Mouse (Mus musculus) neutrophil, adult 5-6 weeks (primary cell): ENCODE results near the gene Wnk2. TPM values are rescaled to one million over a fixed set of nuclear protein-coding genes. Genes with fewer than 3 reads are reported as not detected.

Experiments
- ATAC-seq: fragments of 151-379, 151-347 bp; 2 replicates; pipeline ENCODE4 v1.8.0; 2017; ENCODE audit warnings: mild to moderate bottlenecking, moderate TSS enrichment; ENCODE audit not compliant: insufficient number of reproducible peaks, poor library complexity, low FRiP score, severe bottlenecking; ENCODE audit errors: extremely low read depth
- total RNA-seq: library from RNA; stranded (forward); fragments of 200-1000 nt; gene quantifications from 2 replicates; pipeline ENCODE4 v1.2.3, GENCODE M21; 2017

The Wnk2 gene
- total RNA-seq, 1 experiment from 2014 or later = 0.12 TPM

DNA sequence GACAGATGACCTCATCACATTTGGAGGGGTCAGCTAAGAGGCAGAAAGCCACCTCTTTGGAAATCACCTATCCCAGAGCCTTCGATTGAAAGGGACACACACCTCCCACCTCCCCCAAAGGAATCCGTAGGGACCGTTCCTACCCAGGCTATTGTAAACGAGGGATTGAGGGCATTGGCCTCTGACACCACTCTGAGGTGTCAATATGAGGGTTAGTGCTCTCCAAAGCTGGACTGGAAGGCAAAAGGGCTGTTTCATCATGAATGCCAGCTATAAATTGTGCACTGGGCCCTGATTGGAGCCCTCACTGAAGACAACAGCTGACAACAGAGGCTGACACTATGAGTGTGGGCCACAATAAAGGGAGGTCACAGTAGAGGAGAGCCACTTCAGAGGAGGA lies 34.5 kb downstream of the Wnk2 start:
- no peak for ATAC-seq

DNA sequence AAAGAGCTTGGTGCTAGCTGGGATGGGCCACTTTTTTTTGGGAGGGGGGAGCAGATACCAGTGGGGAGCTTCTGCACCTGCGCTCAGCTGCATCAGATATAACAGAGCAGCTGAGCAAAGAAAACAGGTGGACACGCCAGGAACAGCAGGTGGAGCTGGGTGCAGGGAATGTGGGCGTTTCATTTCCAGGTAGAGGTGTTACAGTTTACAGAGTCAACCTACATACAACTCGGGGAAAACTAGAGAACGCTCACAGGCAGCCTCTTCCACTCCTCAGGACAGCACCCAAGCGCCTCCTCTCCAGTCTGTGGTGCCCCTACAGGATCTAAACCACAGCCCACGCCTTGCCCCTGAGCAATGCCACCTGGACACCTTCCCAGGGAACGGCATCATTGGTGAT lies 35.2 kb downstream of the Wnk2 start:
- no peak for ATAC-seq

DNA sequence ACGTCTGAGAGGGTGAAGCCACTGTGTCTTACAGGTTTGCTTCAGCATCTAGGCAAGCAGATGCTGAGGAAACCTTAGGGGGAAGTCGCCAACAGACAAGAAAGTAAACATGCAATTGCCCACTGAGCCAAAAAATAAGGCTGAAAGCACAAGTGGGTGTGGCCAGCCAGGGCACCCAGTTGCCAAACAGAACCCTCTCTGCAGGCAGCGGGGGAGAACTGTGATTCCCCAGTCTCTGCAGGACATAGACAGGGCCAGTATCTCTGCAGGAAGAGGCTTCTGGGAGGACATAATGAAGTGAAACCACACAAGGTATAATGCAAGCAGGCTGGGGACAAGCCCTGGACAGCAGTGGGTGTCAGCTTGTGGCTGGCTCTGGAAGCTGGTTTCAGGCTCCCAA lies 38.1 kb downstream of the Wnk2 start:
- no peak for ATAC-seq

DNA sequence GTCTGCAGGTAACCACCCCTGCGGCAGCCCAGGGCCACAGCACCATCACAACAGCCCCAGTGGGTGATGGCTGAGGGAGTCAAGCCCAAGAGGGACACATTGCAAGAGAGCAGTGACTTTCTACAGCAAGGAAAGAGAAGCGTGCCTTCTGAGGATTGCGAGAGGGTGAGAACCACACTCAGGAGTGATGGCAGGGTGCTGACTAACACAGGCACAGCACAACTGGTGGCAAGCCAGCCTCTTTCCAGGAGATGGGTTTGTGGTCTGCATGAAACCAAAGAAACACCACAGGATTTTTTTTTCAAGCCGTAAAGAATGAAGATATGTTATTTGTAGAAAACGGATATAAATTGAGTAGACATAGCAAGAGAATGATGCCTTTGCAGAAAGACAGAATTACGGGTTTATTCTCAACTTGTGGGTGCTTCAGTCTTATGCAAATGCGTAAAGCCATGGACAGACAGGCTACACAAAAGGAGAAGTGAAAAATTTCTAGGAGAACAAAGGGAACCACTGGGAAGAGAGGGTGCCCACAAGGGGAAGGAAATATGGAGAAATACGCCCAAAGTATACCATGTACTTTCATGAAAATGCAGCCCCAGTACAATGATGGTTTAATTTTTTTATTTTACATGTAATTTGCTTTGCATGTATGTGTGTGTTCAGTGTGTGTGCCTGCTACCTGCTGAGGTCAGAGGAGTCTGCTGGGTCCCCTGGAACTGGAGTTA lies 39.5 kb downstream of the Wnk2 start:
- ATAC-seq = no peak

DNA sequence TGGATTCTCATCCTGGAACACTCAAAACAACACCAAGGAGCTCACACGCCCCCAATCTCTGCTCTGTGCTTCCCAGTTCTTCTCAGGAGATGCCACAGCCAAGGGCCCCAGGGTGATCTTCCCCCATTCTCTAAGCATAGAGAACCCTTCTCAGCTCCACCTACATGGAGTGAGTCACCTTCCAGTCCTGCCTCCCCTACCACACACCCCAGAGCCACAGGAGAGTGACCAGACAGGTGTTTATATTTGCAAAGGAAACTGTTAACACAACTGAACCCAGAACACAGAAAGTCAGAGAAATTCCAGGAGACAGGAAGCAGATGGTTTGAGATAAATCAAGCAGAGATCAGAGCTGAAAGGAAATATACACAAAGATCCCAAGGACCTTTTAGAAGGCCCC lies 43.9 kb downstream of the Wnk2 start:
- ATAC-seq = no peak

DNA sequence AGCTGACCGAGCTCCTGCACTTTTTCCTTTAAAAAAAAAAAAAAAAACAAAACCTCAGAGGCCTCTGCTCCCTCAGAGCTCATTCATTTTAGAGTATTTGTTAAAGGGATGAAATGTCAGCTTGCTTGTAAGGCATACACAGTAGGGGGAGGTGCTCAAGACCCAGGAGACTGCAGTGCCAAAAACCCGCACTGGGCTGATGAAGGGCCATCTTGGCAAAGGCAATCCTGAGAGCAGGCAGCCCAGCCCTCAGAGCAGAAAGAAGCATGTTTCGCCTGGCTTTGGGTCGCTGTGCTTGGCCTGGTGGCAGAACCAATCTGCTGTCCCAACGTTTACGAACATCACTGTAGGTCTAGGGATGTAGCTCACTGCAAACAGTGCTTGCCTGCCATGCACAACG lies 44.6 kb downstream of the Wnk2 start:
- no peak for ATAC-seq

DNA sequence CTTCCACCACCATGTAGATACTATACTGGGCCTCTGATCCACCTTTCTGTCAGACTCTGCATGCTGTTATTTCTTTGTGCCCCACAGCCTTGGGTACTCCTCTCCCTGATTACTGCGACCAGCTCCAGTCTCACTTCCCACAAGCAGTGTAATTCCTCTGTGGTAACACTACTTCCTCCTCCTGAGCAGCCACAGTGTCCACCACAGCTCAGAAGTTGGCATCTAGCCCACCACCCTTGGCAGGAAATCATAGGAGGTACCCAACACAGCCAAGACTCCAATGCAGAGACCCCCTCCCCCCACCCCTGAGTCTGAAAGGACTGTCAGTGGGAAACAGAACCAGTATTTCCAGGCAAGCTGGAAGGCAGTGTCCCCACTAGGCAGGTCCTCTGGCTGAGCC lies 47.4 kb downstream of the Wnk2 start:
- no peak for ATAC-seq

DNA sequence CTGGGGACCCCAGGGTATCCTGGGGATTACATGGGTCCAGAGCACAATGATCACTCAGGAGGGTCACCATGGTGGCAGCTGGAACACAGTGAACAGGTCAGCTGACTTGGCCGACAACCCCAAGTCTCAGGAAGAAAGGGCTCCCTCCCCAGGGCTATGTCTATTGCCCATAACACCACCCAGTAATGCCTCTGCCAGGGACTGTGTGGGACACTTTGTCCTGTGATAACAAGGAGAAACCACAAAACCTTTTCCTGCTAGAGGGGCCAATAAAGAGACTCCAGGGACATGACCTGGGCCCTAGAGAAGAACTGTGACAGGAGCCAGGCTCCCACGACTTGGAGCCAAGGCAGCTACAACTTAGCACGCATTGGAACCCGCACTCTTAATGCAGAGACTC lies 51.0 kb downstream of the Wnk2 start:
- no peak for ATAC-seq

DNA sequence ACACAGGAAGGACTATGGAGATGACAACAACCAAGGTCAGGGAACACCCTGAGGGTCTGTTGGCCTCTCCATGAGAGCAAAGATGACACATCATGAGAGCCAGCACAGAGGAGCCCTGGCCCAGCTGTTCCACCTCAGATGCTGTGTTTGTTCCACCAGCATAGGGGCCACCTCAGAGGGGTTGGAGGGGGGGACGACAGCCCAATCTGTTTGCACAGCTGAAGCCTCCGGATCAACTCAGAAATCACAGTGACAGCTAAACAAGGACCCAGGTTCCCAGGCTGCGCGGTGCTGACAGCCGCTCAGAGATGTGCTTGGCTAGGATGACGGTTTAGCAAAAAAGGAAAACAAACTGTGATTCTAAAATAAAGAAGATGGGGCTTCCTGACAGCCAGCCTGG lies 53.1 kb downstream of the Wnk2 start:
- no peak for ATAC-seq

DNA sequence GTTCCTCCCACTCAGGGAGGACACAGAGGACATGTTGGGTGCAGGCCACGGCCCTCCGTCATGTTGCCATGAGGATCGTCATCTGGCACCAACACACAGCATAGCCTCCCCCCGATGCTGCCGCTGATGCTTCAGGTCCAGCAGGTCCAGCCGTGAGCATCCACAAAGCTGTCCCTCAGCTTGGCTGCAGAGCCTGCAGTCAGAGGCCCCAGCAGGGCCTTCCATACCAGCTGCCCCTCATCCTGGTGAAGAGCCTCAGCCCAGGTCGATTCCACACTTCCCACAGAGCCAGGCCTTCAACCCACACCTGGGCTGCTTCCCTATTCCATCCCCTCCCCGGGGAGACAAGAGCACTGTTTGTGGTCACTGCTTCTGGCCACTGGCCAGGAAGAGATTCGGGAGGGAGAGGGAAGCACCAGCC lies 54.3 kb downstream of the Wnk2 start:
- no peak for ATAC-seq

DNA sequence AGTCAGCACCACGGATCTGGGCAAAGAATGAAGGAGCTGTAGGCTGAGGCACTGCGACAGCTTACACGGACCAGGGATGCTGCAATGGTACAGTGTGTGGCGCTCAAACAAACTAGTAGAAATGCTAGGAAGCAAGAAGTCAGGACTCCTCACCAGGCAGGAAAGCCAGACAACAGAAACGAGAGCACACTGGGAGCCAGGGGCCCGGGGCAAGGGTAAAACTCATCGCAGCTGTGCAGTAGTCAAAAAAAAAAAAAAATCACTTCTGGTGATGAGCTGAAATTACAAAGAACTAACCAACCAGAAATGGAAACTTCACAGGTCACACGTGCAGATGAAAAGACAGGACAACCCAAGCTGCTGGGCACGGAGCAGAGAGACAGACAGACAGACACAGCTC lies 55.2 kb downstream of the Wnk2 start:
- no peak for ATAC-seq

DNA sequence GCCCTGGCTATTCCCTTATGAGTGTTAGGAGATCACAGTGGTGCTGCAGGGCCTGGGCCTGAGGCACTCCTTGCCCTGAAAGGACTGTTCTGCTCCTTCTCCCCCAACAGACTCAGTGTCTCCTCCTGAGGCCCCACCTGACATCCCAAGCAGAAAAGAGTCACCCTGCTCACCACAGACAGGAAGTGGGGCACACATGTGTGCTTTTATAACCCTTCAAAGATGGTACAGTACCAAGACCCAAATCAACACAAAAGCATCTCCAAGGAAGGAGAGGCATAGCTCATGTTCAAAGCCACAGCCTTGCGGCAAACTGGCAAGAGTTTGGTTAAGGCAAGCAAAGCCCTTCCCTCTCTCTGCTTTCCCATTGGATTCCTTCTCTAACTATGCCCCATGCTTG lies 57.6 kb downstream of the Wnk2 start:
- no peak for ATAC-seq

DNA sequence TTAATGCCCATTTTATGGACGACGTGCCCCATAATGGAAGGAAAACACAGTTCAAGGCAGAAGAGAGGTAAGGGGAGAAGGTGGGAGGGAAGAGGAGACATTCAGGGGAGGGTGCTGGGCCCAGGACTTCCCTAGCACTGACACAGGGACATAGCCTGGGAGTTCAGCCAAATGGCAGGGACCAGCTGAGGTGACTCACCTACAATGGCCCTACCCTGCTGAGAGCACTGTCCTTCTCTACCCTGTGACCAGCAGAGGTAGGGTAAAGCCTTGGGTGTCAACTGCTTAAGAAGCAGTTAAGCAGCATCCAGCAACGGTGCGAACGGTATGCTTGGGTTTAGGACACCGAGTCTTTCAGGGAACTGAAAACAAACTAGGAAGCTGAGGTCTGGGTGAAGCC lies 58.9 kb downstream of the Wnk2 start:
- ATAC-seq = no peak

DNA sequence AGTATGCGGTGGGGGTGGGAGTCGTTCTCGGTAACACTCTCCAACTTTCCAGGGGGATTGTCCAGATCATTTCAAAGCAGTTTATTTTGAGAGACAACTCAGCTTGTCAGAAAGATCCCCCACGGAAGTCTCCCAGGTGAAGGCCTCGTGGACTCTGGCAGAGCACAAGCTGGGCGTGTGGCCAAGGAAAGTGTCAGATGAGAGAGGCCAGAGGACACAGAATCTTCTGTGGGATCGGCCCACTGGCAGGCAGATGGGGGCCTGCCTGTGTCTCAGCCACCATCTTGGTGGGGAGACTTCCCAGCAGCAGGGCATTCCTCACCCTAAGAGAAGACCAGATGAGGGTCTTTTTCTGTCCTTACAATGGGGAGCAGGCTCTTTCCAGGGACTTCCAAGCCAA lies 60.4 kb downstream of the Wnk2 start:
- no peak for ATAC-seq

DNA sequence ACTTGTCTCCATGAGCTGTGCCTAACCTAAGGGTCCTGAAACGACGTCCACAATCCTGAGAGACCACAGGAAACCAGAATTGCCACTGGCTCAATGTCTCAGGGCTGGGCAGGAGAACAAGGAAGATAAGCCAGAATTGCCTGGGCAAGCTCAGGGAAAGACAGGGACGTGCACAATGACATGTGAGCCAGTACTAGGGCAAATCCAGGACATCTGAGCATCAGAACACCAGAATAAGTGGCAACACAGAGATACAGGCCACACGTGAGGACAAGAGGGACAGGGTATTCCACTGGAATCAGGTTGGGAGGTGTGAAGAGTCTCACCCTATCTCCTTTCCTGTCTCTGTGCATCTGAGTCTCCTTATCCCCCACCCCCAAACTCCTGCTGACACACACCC lies 61.4 kb downstream of the Wnk2 start:
- no peak for ATAC-seq

DNA sequence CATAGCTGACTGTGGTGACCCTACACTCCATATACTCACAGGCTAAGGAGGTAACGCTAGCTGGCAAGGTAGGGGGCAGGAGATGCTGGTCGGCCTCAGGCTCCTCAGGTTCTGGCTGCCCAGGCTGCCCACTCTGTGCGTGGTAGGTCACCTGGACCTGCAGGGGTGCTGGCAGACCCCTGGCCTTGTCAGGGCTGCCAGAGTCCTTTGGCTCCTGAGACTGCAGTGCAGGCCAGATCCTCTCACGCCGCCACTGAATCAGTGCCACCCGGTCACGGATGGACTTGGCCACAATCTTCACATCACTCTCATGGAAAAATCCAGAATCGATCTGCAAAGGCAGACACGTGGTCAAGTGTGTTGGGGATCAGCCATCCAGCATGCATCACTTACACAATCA lies 62.6 kb downstream of the Wnk2 start:
- no peak for ATAC-seq

DNA sequence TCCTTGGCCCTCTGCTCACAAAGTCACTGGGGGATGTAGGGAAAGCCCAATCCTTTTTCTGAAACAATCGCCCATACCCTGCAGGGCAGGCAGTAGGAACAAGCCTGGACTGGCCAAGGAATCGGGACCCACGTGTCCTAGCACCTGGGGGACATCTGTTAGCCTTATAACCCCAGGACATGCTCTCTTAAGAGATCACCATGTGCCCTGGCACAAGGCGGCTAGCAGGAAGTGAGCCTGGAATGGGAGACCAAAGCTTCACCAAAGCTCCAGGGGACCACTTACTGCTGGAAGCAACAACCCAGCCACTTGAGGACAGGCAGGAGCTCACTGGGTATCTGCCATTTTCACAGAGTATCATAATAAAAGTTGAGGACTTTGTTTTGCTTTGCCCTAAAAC lies 63.0 kb downstream of the Wnk2 start:
- ATAC-seq = no peak

DNA sequence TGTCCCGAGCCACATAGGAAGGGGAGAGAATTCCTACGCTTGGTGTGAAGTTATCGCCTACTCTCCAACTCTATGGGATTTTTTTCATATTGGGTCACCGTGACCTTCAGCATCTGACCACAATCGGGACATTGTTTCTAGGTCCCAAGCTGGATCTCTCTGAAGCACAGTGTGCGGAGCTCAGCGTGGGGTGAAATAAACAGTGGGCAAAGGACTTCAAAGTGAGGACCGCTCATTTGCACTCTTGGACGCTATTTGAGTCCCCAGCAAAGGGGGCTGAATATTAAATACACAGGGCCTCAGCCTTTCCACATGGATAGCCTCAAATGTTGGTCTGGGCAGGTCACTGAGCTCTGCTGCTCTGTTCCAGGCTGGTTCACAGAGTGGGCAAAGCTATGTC lies 63.9 kb downstream of the Wnk2 start:
- ATAC-seq = no peak

DNA sequence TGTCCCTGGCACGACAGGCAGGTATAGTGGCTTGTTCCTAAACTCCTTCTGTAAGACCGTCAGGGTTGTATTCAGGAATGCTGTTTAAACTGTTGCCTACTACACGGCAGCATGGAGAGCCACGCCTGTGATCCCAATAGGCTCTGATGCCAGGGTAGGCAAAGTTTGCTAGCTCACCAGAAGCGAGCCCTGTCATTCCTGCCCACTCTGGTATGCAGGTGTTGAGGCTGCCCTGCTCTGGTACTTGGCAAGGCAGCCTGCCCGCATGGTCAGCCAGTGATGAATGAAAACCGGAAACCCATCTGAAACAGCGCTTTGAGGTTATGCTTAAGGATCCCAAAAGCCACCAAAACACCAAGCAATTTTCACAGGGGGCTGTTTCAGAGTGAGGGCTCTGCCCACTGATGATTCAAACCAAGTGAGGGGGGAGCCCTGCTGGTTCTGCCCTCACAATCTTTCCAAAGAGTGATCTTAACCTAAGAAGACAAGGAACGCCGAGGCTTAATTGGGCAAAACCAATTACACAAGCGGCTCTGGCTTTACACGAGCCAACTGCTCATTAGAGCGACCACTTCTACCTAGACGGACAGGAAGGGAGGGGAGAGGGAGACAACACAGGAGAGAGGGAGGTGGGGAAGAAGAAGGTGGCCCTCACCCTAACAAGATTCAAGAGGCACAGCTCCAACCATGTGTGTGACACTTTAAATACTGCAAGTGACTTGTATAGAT lies 65.5 kb downstream of the Wnk2 start:
- no peak for ATAC-seq

DNA sequence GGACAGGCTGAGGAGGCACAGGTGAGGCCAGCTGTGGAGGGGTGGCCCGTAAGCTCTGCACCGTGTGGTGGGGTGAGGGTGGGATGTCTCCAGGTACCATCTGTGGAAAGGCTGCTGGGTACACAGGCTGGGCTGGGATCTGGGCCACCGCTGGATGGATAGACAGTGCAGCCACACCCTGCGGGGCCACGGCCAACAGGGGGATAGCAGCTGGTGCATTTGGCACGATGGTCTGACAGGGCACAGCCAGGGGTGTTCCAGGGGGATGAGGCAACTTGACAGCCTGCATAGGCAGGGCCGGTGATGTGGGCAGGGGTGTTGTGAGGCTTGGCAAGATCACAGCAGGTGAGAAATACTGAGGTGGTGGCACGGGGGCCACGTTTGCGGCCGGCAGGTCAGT lies 71.6 kb downstream of the Wnk2 start:
- no peak for ATAC-seq

DNA sequence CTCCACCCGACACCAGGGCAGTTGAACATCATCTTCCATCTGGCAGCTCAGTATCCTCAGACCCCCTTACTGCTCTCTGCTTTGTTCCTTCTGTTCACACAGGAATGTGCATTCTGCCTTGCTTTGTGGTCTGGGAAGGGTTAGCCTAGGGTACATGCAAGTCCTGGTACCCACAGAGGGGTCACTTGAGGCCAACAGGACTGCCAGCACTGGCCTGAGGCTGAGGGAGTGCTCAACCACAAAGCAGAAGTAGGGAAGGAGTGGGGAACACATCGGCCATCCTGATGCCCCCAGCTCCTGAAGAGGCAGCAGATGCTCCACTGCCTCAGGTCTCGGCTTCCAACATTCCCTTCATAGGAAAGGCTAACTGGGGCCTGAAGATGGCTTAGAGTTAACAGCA lies 72.4 kb downstream of the Wnk2 start:
- no peak for ATAC-seq
